Mouse (Mus musculus): ENCODE data around the gene Hbb-y.
"Not testable (repeated sequence)": the region's sequence is repeated elsewhere in the genome, so short reads cannot be mapped to it uniquely, and the experiment has no call there.

Hbb-y gene

DNA sequence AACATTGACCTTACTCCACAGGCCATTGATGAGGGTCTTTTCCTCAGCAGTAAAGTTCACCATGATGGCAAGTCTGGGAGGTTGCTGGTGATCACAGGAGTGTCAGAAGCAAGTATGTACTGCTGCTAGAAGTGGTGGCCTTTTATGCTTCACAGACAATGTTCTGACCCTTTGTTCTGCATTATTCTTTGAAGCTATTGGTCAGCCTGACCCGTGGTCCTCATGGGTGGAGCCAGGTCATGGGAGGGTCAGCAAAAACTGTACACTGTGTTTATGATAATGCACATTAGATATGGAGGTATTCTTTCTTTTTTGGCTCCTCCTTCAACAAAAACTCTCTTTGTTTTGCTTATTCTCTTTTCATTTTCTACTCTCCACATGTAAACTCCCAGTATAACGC lies at the start of gene Hbb-y:
Gene Hbb-y, minus strand, starts transcription at position 127 of the 400 bp plus-strand sequence.
- in situ Hi-C loops (cut with MboI): no loop called here

- in situ Hi-C loops (cut with MboI): no loop called here
Measured at GRCm38 (mm10) chr7:103894385-103894784, 41.4 kb upstream of the Hbb-y start, which contains the start of gene Olfr64. Olfr64 (minus strand) TSS chr7:103894485.

GRCm38 (mm10) chr7:103886152-103886551 lies 33.1 kb upstream of the Hbb-y start, which contains the start of gene Olfr66:
Olfr66 (minus strand) TSS chr7:103886252.
- in situ Hi-C loops (cut with MboI): no loop called here

- in situ Hi-C loops (cut with MboI): no loop called here
Measured at GRCm38 (mm10) chr7:103877093-103877492, 24.1 kb upstream of the Hbb-y start.

DNA sequence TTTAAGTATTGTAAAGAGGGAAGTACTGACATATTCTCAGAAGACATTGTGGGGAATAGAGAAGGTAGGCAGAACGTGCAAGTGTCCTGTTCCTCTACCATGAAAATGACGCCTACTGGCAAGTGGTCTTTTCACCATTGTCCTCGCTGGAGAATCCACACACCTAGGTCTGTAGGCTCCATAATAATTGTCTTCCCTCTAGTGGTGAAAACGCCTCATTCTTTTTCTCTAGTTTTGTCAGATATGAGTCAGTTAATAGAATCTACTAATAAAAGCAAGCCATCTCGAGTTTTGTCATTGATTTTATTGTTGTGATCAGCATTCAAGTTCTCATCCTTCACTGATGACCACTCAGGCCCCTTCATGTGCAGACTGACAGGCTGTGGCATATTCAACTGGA lies 21.4 kb upstream of the Hbb-y start:
- in situ Hi-C loops (cut with MboI): no loop called here

GRCm38 (mm10) chr7:103873064-103873463 lies 20.0 kb upstream of the Hbb-y start:
- in situ Hi-C loops (cut with MboI): no loop called here

- in situ Hi-C loops (cut with MboI): no loop called here
Measured at GRCm38 (mm10) chr7:103870667-103871066, 17.7 kb upstream of the Hbb-y start.

DNA sequence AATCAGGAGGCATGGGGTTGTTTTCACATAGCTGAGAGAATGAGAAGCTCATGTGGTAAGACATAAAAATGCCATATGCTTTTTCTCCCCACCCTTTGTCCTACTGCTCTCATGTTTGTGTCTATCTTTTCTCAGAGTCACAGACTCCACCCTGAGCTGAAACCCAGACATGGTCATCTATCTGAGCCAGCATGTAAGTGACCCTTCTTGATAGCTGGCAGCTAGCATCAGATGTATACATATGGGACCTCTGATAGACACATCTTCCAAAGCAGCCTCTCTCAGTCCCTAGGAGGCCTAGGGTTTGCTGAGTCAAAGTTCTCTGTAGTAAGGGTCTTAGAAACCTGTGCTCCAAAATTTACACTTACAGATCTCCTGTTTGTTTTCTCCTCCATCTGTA lies 12.7 kb upstream of the Hbb-y start:
- in situ Hi-C loops (cut with MboI): loop anchor here (10.0 kb wide), 1 partner anchor 61 kb away; no protein-coding TSS in a partner anchor

GRCm38 (mm10) chr7:103861531-103861930 lies 8.5 kb upstream of the Hbb-y start:
- in situ Hi-C loops (cut with MboI): loop anchor here (10.0 kb wide), 1 partner anchor 57 kb away; no protein-coding TSS in a partner anchor

GRCm38 (mm10) chr7:103860855-103861254 lies 7.8 kb upstream of the Hbb-y start:
- in situ Hi-C loops (cut with MboI): loop anchor here (10.0 kb wide), 1 partner anchor 56 kb away; no protein-coding TSS in a partner anchor

GRCm38 (mm10) chr7:103859076-103859475 lies 6.1 kb upstream of the Hbb-y start:
- in situ Hi-C loops (cut with MboI): no loop called here

DNA sequence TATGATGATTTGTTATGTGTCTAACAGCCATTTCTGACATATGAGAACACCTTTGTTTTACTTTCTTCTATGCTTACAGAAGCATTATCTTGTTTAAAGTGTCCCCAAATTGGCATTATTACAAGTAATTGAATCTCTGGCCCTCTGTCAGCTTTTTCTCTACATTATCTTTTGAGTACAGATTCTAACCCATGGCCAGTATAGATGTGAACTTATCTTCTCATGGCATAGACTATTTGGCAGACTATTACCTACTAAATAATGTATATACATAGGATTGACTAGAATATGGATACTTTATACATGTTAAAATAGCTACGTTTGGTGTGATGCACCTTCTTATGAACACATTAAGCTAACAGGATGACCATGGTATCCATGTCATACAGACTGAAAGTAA lies 1.7 kb upstream of the Hbb-y start:
- in situ Hi-C loops (cut with MboI): no loop called here

GRCm38 (mm10) chr7:103844525-103845325 lies 8.3 kb downstream of the Hbb-y start:
- in situ Hi-C loops (cut with MboI): no loop called here

GRCm38 (mm10) chr7:103843034-103843433 lies 10.0 kb downstream of the Hbb-y start, which contains the start of gene Hbb-bh1:
Hbb-bh1 (minus strand) TSS chr7:103843164.
- in situ Hi-C loops (cut with MboI): no loop called here

- in situ Hi-C loops (cut with MboI): no loop called here
Measured at GRCm38 (mm10) chr7:103840268-103840667, 12.7 kb downstream of the Hbb-y start, which contains the start of gene Hbb-bh2. Hbb-bh2 (minus strand) TSS chr7:103840520.

GRCm38 (mm10) chr7:103827808-103828207 lies 25.2 kb downstream of the Hbb-y start, which contains the start of gene Hbb-bs:
Hbb-bs (minus strand) TSS chr7:103828096.
- in situ Hi-C loops (cut with MboI): no loop called here

GRCm38 (mm10) chr7:103827139-103827538 lies 25.9 kb downstream of the Hbb-y start:
- in situ Hi-C loops (cut with MboI): not testable (repeated sequence)

DNA sequence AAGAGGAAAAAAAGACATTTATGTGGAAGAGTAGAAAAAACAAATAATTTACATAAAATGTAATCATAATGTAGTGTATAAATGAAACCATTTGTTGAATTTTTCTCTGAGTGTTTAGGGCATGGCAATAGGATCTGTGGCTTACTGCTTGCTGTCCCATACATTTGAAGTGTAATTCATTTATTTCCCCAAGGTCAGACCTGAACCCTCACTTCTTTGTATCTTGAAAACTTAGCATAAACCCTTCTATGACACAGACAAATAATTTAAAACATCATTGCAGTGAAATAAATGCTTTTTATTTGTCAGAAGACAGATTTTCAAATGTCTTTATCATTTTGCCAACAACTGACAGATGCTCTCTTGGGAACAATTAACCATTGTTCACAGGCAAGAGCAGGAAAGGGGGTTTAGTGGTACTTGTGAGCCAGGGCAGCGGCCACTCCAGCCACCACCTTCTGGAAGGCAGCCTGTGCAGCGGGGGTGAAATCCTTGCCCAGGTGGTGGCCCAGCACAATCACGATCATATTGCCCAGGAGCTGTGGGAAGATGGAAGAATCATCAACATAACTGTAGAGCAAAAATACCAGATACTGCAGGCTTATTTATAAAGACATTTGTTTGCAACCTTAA lies 26.6 kb downstream of the Hbb-y start:
- in situ Hi-C loops (cut with MboI): no loop called here

- in situ Hi-C loops (cut with MboI): no loop called here
Measured at GRCm38 (mm10) chr7:103825536-103826254, 27.3 kb downstream of the Hbb-y start.

DNA sequence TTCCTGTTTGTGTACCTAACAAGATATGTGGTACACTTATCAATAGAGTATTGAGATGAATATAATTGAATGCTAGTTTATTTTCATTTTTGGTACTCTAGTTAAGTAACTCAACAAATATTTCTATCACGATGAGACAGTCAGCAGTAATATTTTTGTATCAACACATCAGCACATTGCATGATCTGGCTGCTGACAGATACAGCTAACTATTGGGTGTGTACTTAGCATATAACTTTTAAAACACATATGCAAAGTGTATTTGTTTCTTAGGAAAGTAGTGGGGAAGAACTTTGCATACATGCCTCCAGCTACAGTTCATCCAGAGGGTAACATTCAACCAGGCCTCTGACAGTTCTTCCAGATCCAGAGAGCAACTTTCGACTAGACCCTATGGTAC lies 28.4 kb downstream of the Hbb-y start:
- in situ Hi-C loops (cut with MboI): no loop called here

DNA sequence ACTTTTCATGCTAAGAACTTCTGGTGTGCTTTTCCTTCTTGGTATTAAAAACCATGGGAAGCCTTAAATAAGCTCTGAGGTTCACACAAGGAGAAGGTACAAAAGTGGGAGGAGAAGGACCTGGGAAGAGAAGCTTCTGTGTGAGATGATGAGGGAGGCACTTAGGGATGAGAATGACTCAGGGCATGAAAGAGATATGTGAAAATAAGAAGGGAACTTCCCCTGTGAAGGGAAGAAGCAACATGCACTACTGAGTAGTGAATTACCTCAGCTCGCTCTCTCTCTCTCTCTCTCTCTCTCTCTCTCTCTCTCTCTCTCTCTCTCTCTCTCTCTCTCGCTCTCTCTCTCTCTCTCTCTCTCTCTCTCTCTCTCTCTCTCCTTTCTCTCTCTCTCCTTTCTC lies 37.9 kb downstream of the Hbb-y start:
- in situ Hi-C loops (cut with MboI): not testable (repeated sequence)

- in situ Hi-C loops (cut with MboI): no loop called here
Measured at GRCm38 (mm10) chr7:103813766-103814165, 39.2 kb downstream of the Hbb-y start, which contains the start of gene Hbb-bt. Hbb-bt (minus strand) TSS chr7:103813996.
